Mouse (Mus musculus) thymus, postnatal 14 days (tissue): ENCODE results near the gene En2.

Source experiments
- DNase-seq: peaks from one replicate; pipeline ENCODE4 v3.0.0; 2021

Gene En2

DNA sequence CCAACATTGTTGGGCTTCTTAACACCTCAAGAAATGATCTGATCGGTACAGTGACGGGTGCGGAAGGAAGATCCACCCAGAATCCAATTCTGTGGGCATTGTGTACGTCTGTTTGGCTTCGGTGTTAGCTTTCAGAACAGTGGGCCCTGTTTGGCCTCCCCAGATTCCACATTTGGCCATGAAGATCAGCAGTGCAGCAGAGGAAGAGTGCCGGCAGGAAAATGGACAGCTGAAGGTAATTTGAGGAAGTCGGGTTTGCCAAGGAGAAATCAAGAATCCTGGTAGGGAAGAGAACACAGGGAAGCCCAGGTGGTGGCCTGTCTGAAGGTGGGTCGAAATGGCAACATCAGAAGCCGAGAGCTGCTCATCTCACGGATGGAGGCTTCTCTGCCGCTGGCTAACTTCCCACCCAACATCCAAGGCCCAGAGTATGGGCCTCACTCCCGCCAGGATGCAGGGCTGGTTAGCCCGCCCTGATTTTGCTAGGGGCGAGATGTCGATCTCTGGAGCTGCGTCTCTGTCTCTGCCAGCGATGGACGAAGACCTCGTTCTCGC lies 4.0 kb upstream of the En2 start:
- DNase-seq = no peak

DNA sequence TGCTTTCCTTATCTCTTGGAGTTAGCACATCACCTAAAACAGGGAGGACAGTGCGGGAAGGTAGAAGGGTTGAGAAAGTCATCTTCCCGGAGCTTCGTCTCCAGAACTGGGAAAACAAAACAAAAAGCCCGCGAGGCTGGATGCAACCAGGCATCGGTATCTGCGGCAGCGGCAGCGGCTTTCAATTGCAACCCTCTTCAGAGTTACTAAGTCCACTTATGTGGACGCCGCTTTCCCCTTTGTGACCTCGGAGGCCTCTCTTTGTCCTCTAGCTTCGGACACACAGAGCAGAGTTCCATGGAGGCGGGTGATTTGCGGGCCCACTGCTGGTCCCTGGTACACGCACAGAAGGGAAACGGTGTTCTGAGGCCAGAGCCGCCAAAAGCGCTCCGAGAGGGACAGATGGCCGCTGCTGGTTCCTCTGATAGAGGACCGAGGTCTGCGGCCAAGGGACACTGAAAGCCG lies 3.5 kb upstream of the En2 start:
- DNase-seq = no peak

DNA sequence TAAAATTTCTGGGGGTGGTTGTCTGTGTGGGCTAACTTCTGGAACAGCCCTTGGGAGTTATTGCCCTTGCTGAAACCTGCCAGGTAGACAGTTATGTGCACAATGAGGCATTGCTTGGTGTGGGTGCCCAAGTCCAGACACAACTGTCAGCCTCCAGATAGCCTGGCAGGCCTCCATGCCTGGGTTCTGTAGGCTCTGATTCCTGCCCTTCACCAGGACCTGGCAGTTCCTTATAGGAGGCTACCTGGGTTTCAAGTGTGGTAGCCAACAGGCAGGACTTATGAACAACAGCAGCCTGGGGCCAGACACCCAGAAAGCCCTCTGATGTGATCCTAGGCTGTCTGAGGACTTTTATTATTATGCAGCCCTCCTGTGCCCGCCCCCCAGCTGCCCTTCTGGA lies 1.6 kb upstream of the En2 start:
- DNase-seq = no peak

DNA sequence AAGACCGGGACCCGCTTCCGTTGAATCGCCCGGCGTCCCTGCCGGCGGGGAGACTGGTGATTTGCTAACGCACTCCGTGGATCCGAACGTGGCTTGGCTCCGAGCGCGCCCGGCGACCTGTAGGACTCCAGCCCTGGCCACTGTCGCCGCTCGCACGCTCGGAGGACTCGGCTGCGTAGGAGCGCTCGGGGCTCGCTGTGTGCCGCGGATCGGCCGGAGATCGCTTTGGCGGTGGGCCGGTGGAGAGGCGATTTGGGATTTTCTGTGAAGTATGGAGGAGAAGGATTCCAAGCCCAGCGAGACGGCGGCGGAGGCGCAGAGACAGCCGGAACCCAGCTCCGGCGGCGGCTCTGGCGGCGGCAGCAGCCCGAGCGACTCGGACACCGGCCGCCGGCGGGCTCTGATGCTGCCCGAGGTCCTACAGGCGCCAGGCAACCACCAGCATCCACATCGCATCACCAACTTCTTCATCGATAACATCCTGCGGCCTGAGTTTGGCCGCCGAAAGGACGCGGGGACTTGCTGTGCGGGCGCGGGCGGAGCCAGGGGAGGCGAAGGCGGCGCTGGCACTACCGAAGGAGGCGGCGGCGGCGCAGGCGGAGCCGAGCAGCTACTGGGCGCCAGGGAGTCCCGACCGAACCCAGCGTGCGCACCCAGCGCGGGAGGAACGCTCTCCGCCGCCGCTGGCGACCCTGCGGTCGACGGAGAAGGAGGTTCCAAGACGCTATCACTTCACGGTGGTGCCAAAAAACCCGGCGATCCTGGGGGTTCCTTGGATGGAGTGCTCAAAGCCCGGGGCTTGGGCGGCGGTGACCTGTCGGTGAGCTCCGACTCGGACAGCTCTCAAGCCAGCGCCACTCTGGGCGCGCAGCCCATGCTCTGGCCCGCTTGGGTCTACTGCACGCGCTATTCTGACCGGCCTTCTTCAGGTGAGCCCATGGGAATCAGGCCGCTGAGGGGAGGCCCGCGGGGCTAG lies 1.1 kb downstream of the En2 start:
- DNase-seq = no peak

GRCm38 (mm10) chr5:28167611-28168252 lies 2.2 kb downstream of the En2 start:
- DNase-seq = no peak

DNA sequence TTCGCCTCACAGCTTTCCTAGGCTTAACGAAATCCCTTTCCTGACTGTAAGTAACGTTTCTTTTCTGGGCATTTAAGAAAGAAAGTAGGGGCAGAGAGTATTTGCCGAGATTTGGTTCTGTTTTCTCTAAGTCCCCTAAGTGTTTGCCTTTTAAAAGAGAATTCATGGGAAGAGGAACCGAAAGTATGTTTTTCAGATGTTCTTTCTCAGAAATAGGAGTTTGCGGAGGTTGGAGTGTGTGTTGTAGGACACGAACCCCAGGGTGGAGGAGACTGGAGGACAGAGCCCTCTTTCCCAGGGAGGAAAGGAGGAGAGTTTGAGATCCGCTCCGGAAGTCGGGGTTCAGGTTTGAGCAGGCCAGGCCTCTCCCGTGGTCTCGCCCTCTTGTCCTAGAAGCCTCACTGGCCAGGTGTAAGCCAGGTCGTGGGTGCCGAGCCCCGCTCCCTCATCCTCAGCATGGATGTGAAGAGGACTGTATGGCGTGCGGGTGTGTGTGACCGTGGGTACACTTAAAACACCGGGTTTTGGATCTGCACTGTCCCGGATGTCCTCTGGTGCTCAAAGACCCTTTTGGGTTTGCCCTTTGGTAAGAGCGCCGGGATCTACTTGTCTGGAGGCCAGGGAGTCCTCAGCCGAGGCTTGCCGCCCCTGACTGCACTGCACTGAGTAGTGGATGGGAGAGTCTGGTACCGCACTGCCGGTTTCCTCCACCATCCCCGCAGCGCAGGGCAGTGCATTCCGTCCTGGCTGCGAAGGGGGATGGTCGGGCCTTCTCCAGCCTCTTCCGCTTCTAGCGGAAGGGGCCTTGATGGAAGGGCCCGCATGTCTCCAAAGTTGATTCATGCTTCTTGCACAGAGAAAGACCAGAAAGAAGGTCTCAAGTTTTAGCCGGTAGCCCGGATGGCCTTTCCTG lies 3.0 kb downstream of the En2 start:
- DNase-seq = no peak

DNA sequence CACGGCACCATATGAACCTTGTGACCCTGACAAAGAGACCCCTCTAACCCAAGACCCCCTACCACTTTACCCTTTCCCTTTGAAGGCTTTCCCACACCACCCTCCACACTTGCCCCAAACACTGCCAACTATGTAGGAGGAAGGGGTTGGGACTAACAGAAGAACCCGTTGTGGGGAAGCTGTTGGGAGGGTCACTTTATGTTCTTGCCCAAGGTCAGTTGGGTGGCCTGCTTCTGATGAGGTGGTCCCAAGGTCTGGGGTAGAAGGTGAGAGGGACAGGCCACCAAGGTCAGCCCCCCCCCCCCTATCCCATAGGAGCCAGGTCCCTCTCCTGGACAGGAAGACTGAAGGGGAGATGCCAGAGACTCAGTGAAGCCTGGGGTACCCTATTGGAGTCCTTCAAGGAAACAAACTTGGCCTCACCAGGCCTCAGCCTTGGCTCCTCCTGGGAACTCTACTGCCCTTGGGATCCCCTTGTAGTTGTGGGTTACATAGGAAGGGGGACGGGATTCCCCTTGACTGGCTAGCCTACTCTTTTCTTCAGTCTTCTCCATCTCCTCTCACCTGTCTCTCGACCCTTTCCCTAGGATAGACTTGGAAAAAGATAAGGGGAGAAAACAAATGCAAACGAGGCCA lies 3.8 kb downstream of the En2 start:
- no peak for DNase-seq

- DNase-seq = no peak
Measured at GRCm38 (mm10) chr5:28170081-28170480, 4.6 kb downstream of the En2 start.

DNA sequence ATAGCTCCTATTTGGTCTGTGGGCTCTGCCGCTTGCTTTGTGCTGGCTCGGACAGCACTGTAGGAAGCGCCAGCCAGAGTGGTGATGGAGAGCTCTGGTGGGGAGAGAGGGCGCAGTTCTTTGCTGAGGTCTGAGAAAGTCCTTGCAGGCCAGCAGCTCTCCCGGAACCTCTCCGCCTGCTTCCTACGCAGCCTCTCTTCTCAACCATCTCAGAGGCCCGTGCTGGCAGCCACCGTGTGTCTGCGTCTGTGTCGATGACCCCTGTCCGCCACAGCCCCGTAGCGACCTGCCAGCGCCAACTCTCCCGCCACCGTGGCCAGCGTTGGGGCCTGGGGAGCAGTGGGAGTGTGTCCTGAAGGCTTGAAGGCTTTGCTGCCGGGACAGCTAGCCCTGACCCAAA lies 5.4 kb downstream of the En2 start:
- no peak for DNase-seq

DNA sequence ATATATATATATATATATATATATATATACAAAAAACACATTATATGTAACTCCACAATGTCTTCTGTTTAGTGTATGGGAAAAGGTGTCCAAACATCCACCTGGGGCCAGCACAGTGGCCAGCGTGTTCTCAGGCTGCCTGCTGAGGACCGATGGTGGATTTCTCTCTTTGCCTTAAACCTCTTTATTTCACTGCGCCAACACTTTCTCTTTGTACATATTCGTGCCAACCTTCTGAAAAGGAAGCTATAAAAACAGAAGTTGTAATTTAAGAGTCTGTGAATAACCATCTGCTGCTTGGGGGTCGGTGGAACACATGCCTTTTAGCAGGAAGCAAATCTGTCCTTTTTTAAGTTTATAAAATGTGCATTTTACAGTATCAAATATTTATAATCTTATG lies 6.2 kb downstream of the En2 start:
- no peak for DNase-seq

GRCm38 (mm10) chr5:28172261-28172920 lies 6.9 kb downstream of the En2 start:
- DNase-seq = no peak

DNA sequence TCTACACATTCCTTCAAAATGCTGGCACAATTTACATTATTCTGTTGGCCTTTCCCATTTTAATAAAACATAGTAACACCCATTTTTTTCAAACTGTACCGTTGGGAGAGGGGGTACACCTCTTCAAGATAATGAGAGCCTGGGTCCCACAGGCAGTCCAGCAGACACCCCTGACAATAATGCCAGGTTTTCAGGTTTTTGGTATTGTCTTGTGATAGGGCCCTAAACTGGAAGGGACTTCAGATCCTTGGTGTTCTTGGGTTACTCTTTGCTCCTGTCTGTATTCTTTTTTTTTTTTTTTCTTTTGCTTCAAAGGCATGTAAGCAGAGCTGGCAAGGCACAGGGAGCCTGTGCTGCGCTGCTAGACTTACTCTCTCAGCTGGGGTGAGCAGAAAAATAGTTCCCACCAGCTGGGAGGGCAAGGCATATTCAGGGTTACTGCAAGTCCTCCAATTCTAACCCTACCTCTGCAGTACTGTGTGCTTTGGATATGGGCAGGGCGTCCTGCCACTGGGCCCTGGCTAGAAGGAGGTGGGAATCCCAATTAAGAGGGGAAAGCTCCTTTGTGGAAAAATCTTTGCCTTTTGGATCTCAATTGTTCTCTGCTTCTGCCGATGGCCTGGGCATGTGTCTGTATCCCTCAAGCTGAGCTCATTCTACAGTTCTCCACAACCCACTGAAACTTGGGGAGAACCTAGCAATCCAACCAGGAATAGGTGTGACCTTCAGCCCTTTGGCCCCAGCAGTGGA lies 7.6 kb downstream of the En2 start:
- no peak for DNase-seq

DNA sequence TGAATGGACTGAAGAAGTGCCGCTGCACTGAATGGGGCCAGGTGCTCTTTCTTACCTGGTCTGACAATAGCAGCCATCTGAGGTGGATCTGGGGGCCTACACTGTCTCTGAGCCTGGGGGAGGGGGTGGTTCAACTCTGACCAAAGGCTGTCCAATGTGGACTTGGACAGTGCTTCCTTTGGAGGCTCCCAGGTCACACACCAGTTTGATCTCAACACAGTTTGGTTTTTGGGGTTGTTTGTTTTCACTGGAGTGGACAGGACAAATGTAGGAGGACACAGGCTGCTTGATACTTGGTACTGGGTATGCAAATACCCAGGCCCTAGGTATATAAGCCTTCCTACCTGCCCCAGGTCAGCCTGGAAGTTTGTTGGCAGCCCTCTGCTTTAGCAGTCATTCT lies 8.2 kb downstream of the En2 start:
- DNase-seq = no peak

DNA sequence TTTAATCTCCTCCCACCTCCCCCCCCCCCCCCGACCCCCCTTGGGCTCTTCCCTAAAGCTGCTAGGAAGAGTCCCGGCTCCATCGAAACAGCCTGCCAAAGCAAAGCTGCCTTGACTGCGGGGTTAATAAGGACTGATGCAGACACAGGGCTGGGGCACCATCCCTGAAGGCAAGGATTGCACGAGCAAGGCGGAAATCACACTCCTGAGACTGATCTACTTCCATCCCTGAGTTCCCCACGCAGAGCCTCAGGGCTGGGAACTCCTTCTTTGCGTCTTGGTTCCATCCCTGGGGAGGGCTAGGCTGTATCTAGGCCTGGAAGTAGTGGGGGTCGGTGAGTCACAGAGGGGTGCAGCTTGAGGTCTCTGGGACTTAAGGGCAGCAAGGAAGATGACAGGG lies 8.6 kb downstream of the En2 start:
- DNase-seq = no peak

DNA sequence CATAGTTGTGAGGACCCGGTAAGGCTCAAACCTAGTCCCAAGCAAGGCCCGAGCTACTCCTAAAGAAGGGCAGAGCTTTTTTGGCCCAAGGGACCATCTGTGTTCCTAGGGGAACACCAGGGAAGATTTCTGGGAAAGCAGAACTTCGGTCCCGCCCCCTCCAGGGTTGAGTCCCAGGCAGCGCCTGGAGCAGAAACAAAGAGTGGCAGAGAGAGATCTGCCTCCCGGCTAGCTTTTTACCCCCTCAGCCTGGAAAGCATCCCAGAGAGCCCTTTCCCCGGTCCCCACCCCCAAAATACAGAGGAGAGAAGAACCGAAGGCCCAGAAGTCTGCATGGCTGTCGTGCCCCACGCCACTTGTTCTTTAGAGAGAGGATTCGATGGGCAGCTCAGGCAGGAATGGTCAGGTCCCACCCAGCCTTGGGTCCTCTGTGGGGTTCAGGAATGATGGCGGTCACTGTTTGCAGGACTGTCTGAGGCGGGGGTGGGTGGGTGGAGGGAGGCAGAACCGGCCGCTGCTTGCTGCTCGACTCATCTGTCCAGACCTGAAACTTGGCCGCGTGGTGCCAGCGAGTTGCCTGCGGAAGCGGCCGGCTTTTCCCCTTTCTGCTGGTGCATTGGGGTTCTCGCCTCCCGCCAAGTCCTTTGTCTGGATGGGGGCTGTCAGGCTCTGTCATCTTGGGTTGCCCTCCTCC lies 9.5 kb downstream of the En2 start:
- DNase-seq = no peak

- no peak for DNase-seq
Measured at GRCm38 (mm10) chr5:28175570-28175919, 10.1 kb downstream of the En2 start.

GRCm38 (mm10) chr5:28176023-28176422 lies 10.5 kb downstream of the En2 start:
- no peak for DNase-seq

- no peak for DNase-seq
Measured at GRCm38 (mm10) chr5:28176585-28176984, 11.1 kb downstream of the En2 start.

DNA sequence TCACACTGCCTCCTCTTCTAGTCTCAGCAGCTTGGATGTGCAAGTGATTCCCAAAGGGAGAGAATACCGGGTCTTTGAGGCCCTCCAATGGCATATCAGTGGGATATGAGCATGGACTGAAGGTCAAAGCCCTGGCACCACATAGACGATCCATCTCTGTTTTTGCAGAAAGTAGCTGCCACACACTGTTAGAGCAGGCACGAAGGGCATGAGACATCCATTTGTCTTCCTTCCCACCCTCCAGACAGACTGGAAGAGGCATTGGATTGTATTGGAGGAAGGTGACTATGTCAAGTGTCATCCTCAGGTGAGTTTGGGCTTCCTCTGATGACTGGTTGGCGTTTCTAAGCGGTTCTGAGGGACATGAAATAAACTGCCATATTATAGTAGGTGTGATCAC lies 12.8 kb downstream of the En2 start:
- no peak for DNase-seq

DNA sequence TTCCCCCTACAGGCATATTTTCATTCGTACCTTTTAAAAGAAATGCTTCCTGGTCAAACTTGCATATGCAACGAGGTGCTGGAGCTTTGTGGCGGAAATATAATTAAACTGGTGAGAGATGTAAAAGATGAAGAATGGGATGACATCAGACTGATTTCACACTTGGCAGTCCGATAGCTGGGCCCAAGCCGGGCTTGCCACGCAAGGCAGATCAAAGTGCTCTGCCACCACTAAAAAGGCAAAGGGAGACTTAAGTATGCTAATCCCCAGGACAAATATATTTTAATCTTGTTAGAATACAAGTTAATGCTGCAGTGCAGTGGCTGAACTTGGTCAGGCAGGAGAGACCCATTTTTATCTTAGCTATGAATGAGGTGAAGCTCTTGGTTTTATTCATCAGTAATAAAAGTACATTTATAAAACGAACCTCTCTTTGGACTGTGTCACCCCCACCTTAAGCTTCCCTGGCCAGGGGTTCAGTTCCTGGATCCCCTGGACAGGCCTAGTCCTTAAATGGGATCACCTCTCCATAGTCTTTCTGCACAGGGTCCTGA lies 13.8 kb downstream of the En2 start:
- no peak for DNase-seq
